ENCODE assay signal across 8 mouse cellular contexts in the genomic region with DNA sequence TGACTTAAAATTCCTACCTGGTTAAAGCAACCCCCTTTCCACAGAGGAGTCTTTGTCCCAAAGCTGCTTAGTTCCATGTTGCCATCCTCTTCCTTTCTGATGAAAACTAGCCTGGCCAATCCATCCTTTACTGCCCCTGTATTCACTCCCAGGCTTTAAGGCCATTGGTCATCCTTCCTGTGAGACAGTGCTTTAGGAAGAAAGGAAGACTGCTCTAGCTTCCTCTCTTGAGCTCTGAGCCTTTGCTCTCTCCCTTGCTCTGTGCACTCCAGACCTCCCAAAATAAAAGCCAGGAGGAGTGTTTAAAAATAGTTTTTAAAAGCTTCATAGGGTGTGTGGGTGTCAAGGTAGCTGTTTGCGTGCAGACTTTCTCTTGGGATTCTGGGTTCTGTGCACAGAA. TPM values are rescaled to one million over a fixed set of nuclear protein-coding genes. Genes with fewer than 3 reads are reported as not detected.
A peak's percentile ranks its signal among the peaks of the same experiment; 100 is the strongest.
DNase-seq lines count a peak whose midpoint lies in the region; ATAC-seq and TF ChIP-seq lines count a peak whose summit lies in the region.

No protein-coding gene starts in this region.

- peak overlapping the region; percentile 56; the same call in 1 of the 2 replicates for H3K4me3 ChIP-seq in left cerebral cortex, adult 2 months
- peak overlapping the region; percentile 30; the same call in 1 of the 2 replicates for H3K4me3 ChIP-seq in forebrain, embryonic 11.5 days (ENCODE audit: low read depth, low read length)
- peak overlapping the region; percentile 32 for H3K4me3 ChIP-seq in limb, embryonic 11.5 days (ENCODE audit: low read depth, low read length)
- peak overlapping the region; percentile 44 for H3K4me3 ChIP-seq in neural tube, embryonic 15.5 days (replicated peaks)

- H3K4me2 ChIP-seq in forebrain, embryonic 11.5 days (ENCODE audit: low read depth, low read length, severe bottlenecking): peak overlapping the region; percentile 56
- peak overlapping the region; percentile 60 for H3K4me2 ChIP-seq in limb, embryonic 11.5 days (ENCODE audit: low read depth, severe bottlenecking)
- H3K4me2 ChIP-seq in neural tube, embryonic 15.5 days: peak overlapping the region; percentile 60

- WGBS in forebrain, embryonic 11.5 days: 14% methylated on average over 1 of the region's 1 CpGs
- WGBS in limb, embryonic 11.5 days: 21% methylated on average over 1 of the region's 1 CpGs
- 8% methylated on average over 1 of the region's 1 CpGs for WGBS in neural tube, embryonic 15.5 days

- peaks cover 11% of the 10 kb centered on the region for H3K4me1 ChIP-seq in forebrain, embryonic 11.5 days (replicated peaks; ENCODE audit: control insufficient read depth, insufficient read depth, low read length)
- H3K4me1 ChIP-seq in limb, embryonic 11.5 days (ENCODE audit: control insufficient read depth, insufficient read depth, low read length): peaks cover 15% of the 10 kb centered on the region; the same call in 1 of the 2 replicates
- H3K4me1 ChIP-seq in neural tube, embryonic 15.5 days: peaks cover 36% of the 10 kb centered on the region

- DNase-seq in left cerebral cortex, adult 2 months (ENCODE audit: extremely low spot score in 1 of 2, low spot score in 2 of 2): no peak
- DNase-seq in left cerebral cortex, adult 11 months (ENCODE audit: low spot score): no peak
- DNase-seq in forebrain, embryonic 11.5 days (ENCODE audit: low spot score): no peak
- DNase-seq in limb, embryonic 11.5 days (ENCODE audit: low spot score): no peak
- no peak for DNase-seq in adipocyte (ENCODE audit: low spot score)
- no peak for DNase-seq in adrenal gland, postnatal 25 days

- intact Hi-C loops in left cerebral cortex, adult 2 months (cut with DNase I): no loop called here

- H3K27me3 ChIP-seq in forebrain, embryonic 11.5 days (ENCODE audit: control insufficient read depth, insufficient read depth, low read length): no peaks in the 10 kb centered on the region
- H3K27me3 ChIP-seq in limb, embryonic 11.5 days (ENCODE audit: control insufficient read depth, insufficient read depth, low read length): no peaks in the 10 kb centered on the region
- no peaks in the 10 kb centered on the region for H3K27me3 ChIP-seq in neural tube, embryonic 15.5 days (replicated peaks)

- H3K27ac ChIP-seq in left cerebral cortex, adult 2 months: peak overlapping the region; percentile 86
- H3K27ac ChIP-seq in forebrain, embryonic 11.5 days (ENCODE audit: low read depth, low read length): peak overlapping the region; percentile 98
- H3K27ac ChIP-seq in limb, embryonic 11.5 days (replicated peaks; ENCODE audit: low read depth, low read length): peak overlapping the region; percentile 82
- H3K27ac ChIP-seq in neural tube, embryonic 15.5 days (replicated peaks): peak overlapping the region; percentile 85

- H3K36me3 ChIP-seq in forebrain, embryonic 11.5 days (ENCODE audit: control insufficient read depth, insufficient read depth, low read length): no peaks in the 10 kb centered on the region
- no peaks in the 10 kb centered on the region for H3K36me3 ChIP-seq in limb, embryonic 11.5 days (ENCODE audit: control insufficient read depth, insufficient read depth, low read length)
- H3K36me3 ChIP-seq in neural tube, embryonic 15.5 days: no peaks in the 10 kb centered on the region

- ATAC-seq in forebrain, embryonic 11.5 days (replicated peaks; ENCODE audit: low FRiP score): peak; percentile 17
- ATAC-seq in limb, embryonic 11.5 days (ENCODE audit: insufficient number of reproducible peaks, low FRiP score, low TSS enrichment, low read depth): no peak
- 0 out of 2 replicates have a peak, but pooled peaks have one; percentile 15 for ATAC-seq in neural tube, embryonic 15.5 days (ENCODE audit: low FRiP score)
- ATAC-seq in monocyte, adult 5-6 weeks (replicated peaks; ENCODE audit: insufficient number of reproducible peaks, low FRiP score, low TSS enrichment, poor library complexity, severe bottlenecking): no peak

- H3K9ac ChIP-seq in forebrain, embryonic 11.5 days (ENCODE audit: low read length): peak overlapping the region; percentile 79
- peak overlapping the region; percentile 71 for H3K9ac ChIP-seq in limb, embryonic 11.5 days (ENCODE audit: low read length)
- H3K9ac ChIP-seq in neural tube, embryonic 15.5 days (replicated peaks): peak overlapping the region; percentile 44; the same call in 1 of the 2 replicates

- TF ChIP-seq CTCF in left cerebral cortex, adult 2 months (IDR thresholded peaks at IDR 0.05): no peak

- no peaks in the 10 kb centered on the region for H3K9me3 ChIP-seq in forebrain, embryonic 11.5 days (ENCODE audit: control insufficient read depth, low read length)
- H3K9me3 ChIP-seq in limb, embryonic 11.5 days (ENCODE audit: control insufficient read depth, low read length): no peaks in the 10 kb centered on the region
- no peaks in the 10 kb centered on the region for H3K9me3 ChIP-seq in neural tube, embryonic 15.5 days (replicated peaks)

RNA-seq across cellular contexts. Expression of a gene that starts 14.8 kb away (rescaled TPM):
- total RNA-seq in left cerebral cortex, adult 2 months (2021): 100 to 1,000 TPM; 311 to 342 TPM
- polyA plus RNA-seq in forebrain, embryonic 11.5 days (2014; fragmentation: Nextera tagmentation; extraction: Ambion mirVana): 64.6 and 66.1 TPM in 2 replicates
- 35.7 and 39.2 TPM in 2 replicates for polyA plus RNA-seq in limb, embryonic 11.5 days (2014; fragmentation: Nextera tagmentation; extraction: Ambion mirVana)
- 38.9 and 44.0 TPM in 2 replicates for polyA plus RNA-seq in neural tube, embryonic 15.5 days (2015; fragmentation: Nextera tagmentation; extraction: Ambion mirVana)
- total RNA-seq in monocyte, adult 5-6 weeks (2017): 117 to 144 TPM (median 122 TPM) in 3 replicates
- total RNA-seq in adrenal gland, postnatal 25 days (2021): 189 and 200 TPM in 2 replicates

Comparison
In these comparisons a context has a peak if more than half of its experiments do, and no peak if none do; other contexts are left out.
1. ATAC-seq: peak in forebrain, embryonic 11.5 days (single experiment) and neural tube, embryonic 15.5 days (single experiment); none in limb, embryonic 11.5 days (single experiment) and monocyte, adult 5-6 weeks (single experiment).
2. Peak in every context shown above with its lines, with median percentiles within 50 percentile points of each other: H3K27ac ChIP-seq, H3K4me3 ChIP-seq, H3K4me2 ChIP-seq and H3K9ac ChIP-seq.